Mouse (Mus musculus) hematopoietic stem cell, adult 5-6 weeks (primary cell): Measurements from ENCODE around the gene 6030458C11Rik. TPM values are rescaled to one million over a fixed set of nuclear protein-coding genes. Genes with fewer than 3 reads are reported as not detected.

Experiments
- ATAC-seq, 2 experiments: fragments of 125-278 bp in 1 of 2; replicated peaks in 1 of 2; 2 replicates each; pipeline ENCODE4 v1.8.0; 2016 to 2017; ENCODE audit warnings: inconsistent platforms in 2 of 2, mild to moderate bottlenecking in 2 of 2, moderate number of reproducible peaks in 2 of 2, low read depth in 1 of 2, moderate TSS enrichment in 1 of 2; ENCODE audit not compliant: low FRiP score in 2 of 2, poor library complexity in 2 of 2, severe bottlenecking in 2 of 2, insufficient read depth in 1 of 2, low TSS enrichment in 1 of 2
- total RNA-seq: library from RNA; stranded (forward); fragments of 172-1452, 232-1000 nt; gene quantifications from 2 replicates; pipeline ENCODE4 v1.2.3, GENCODE M21; 2017

The 6030458C11Rik gene
- total RNA-seq, 1 experiment from 2014 or later: 26.5 TPM

DNA sequence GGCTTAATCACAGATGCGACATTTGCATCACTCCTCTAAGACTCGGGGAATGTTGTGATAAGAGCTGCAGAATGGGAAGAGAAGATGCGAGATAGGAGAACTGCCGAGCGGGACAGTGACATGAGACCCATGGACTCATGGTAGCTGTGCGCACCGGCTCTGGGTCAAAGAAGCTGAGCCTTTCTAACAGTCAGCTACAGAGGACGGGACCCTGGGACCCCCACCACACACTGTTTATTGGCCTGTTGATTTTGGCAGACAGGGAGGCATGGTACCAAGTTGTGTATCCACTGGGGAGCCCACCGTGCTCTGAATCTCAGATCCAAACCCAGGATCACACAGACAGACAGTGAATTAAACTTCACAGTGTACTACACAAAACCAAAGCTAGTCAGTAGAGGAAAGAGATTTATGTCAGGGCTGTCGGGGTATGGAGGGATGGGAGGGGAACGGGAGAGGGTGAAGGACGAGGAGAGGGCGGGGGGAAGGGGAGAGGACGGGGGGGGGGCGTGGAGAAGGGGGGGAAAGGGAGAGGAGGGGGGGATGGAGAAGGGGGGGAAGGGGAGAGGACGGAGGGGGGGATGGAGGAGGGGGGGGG, 42.6 kb downstream of the 6030458C11Rik start:
- ATAC-seq: no peak

DNA sequence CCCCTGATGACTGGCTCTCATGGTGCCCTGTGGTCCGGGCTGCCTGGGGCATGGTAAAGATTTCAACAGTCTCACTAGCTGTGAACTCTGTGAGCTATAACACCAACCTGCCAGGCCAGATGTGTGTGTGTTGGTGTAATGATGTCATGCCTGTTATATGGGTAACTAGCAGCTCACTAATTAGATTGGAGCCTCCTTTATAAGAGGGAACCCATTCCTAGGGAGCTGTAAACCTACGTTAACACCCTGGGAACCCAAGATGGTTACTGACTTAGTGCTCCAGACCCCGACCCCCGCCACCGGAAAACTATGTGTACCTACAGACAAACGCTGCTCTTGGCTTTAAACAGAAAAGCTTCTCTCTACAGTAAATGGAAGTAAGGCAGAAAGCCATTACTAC, 43.2 kb downstream of the 6030458C11Rik start:
- no peak for ATAC-seq

DNA sequence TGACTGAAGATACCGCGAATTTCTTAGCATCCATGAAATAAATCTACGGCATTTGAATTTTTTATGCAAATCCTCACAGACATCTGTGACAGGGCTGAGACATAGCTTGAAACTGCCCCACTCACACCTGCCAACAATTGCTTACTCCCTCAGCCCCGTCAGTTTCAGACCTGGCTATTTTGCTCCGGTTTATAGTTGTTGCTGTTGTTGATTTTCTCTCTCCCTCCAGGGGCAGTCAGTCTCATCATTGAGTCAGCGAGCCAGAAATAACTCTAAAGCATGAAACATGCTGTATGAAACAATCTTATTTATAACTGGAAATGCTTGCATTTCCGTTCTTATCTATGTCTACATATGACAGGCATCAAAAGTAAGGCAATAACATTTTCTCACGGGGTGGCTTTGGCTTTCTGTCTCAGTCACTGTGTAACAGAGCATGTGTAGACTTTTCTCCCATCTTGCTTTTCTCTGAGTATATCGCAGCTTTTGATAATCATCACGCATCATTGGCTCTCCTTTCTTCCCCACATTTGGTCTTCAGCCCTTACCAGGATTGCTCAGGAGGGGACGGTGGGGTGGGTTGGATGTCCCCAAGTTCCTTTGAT, 50.2 kb downstream of the 6030458C11Rik start:
- ATAC-seq: no peak

DNA sequence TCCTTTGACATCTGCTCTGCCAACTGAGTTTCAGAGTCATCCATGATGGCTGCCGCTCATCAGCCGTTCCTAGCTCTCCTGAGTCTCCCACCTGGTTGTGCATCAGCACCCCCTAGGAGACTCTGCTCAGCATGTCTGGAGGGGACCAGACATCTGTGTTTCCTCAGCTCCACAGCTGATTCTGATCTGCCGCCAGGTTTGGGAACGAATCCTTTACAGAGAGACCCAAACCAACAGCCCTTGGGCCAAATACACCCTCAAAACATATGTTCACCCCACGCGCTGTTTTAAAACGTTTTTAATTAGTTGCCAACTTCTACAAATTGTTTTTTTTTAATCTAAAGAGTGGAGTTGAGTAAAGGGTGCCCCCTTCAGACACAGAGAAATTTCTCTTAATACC, 53.5 kb downstream of the 6030458C11Rik start:
- no peak for ATAC-seq

DNA sequence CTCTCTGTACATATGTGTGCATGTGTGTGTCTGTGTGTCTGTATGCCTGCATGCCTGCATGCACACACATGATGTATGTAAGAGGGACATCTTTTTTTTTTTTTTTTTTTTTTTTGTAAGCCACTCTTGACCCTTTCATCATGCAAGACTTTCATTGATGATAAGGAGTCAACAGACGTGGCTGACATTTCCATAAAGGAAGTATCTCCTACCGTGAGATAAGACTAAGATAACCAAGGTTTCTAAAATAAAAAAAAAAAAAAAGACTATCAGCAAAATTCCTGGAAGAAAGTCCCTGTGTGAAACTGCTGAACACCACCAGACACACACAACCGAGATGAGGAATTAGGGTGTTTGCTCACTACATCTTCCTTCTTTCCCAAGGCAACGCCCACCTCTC, 57.6 kb downstream of the 6030458C11Rik start:
- no peak for ATAC-seq

DNA sequence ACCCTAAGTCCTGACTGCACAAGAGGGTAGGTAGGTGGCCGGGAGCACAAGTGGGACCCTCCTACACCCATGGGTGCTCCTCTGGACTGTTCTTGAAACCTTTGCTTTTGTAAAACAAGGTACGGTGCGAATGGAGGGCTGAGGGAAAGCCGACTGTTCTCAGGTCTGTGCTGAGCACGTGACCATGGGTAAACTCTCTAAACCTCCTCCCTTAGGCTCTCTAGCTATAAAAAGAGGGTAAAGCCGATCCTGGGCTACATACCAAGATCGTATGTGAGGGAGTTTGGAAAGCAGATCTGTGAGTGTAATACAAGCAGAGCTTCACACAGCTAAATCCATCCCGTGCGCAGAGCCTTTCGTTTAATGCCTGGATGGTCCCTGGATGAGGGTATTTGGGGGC, 61.3 kb downstream of the 6030458C11Rik start:
- no peak for ATAC-seq

DNA sequence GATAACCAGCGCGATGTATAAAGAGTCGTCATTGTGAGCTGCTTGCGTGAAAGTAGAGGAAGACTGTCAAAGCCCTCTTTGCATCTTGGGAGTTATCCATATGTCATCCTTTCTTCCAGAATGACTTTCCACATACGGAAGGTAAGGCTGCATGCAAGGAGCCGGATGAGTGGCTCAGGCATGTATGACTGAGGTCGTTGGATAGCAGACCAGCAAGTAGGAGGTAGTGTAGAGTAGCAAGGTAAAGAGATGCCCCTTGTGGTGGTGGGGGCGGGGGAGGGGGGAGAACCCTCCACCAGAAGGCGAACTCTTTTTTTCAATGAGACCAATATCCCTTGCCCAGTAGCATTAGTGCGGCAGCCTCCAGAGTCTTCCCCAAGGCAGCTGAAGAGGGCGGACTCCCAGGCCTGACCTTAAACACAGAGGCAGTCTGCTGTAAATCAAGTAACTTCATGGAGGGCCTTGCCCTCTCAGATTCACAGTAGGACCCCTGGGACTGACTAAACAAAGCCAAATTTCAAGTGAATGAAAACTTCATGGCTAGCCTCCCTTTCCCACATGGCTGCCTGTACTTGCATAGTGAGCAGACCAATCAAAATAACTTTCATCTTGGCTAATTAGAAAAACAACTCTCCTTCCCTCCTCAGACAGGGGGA, 62.1 kb downstream of the 6030458C11Rik start:
- ATAC-seq: no peak

DNA sequence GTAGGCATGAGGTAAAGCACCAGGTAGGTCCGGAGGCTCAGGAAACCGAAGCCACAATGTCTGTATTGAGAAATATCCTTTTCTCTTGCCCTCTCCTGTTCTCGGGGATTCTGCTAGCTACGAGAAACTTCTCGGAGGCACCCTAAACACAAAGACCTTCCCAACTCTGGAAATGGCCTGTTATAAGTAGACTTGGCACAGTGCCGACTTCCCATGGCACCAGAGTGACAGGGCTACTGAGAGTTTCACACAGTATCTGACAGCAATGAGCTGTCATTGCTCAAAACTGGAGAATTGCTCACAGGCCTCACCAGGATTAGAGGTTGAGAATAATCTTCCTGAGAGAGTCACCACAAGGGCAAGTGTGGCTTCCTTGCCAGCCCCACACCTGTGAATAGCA, 63.7 kb downstream of the 6030458C11Rik start:
- ATAC-seq: no peak

DNA sequence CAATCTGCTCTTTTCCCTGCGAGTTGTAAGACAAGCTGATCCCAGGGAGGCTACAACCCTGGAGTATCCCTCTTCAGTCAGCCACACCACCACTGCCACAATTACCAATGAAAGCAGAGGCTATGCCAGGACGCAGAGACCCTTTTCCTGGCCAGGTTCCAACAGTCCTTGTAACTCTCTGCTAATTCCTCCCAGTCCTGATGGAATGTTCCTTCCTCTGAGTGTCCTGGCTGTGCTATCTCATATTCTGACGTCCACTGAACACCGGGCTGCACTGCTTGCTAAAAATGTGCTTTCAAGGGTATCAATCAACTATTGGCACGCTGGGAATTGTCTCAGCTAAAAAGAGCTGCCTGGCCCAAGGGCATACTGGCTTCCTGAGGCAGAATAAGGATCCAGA, 66.0 kb downstream of the 6030458C11Rik start:
- ATAC-seq: no peak

Other genes with a start within 250 kb of the 6030458C11Rik start
- gene Pdzd2, start 84.7 kb downstream of the 6030458C11Rik start, total RNA-seq: 0.15 and 2.2 TPM in 2 replicates
- 22.2 and 33.1 TPM in 2 replicates for gene Drosha, start 166 bp upstream of the 6030458C11Rik start, total RNA-seq